Mouse (Mus musculus) heart, postnatal 0 days (tissue): ENCODE results near the gene Ranbp6. TPM values are rescaled to one million over a fixed set of nuclear protein-coding genes. Genes with fewer than 3 reads are reported as not detected.

Experiments used
- ATAC-seq: fragments of 200-750 bp; cut with Nextera tagmentation; 2 replicates; pipeline ENCODE4 v1.8.0; 2017; ENCODE audit warnings: low read depth, moderate number of reproducible peaks, moderate library complexity; ENCODE audit not compliant: insufficient read depth
- DNase-seq: peaks from one replicate; pipeline ENCODE4 v3.0.0-alpha.2; 2016; ENCODE audit warnings: low spot score
- H3K27ac ChIP-seq: fragments of 300-500 bp; sonication (generic); 2 replicates; pipeline ENCODE4 v1.5.1; 2014; ENCODE audit warnings: low read depth, mild to moderate bottlenecking
- H3K27me3 ChIP-seq: fragments of 300-500 bp; sonication (generic); 2 replicates; pipeline ENCODE4 v1.6.1; 2014; ENCODE audit warnings: low read length, mixed read lengths; ENCODE audit not compliant: control insufficient read depth, insufficient read depth
- H3K36me3 ChIP-seq: fragments of 300-500 bp; sonication (generic); replicated peaks from 2 replicates; pipeline ENCODE4 v1.6.1; 2014; ENCODE audit warnings: low read length, mixed read lengths; ENCODE audit not compliant: control insufficient read depth, insufficient read depth
- H3K4me1 ChIP-seq: fragments of 300-500 bp; sonication (generic); 2 replicates; pipeline ENCODE4 v1.6.1; 2014; ENCODE audit warnings: antibody characterized with exemption; ENCODE audit not compliant: control insufficient read depth, insufficient read depth
- H3K4me2 ChIP-seq: fragments of 300-500 bp; sonication (generic); 2 replicates; pipeline ENCODE4 v1.6.1; 2014; ENCODE audit warnings: low read depth, mild to moderate bottlenecking, low read length, moderate library complexity
- H3K4me3 ChIP-seq: fragments of 300-500 bp; sonication (generic); 2 replicates; pipeline ENCODE4 v1.5.1; 2014; ENCODE audit warnings: low read depth, low read length
- H3K9ac ChIP-seq: fragments of 300-500 bp; sonication (generic); replicated peaks from 2 replicates; pipeline ENCODE4 v1.6.1; 2014; ENCODE audit warnings: low read depth, low read length, mixed read lengths
- H3K9me3 ChIP-seq: fragments of 300-500 bp; sonication (generic); replicated peaks from 2 replicates; pipeline ENCODE4 v1.6.1; 2016; ENCODE audit warnings: low read length; ENCODE audit not compliant: control insufficient read depth
- CTCF ChIP-seq: IDR thresholded peaks from 2 replicates; pipeline ENCODE4 v1.5.1; 2016; ENCODE audit warnings: antibody characterized with exemption, control low read depth, low read depth
- EP300 ChIP-seq: IDR thresholded peaks from 2 replicates; pipeline ENCODE4 v1.6.1; 2016; ENCODE audit warnings: antibody characterized with exemption, low read depth
- WGBS: fragments of 180-500 bp; shearing (Covaris S2); extraction: QIAGEN DNeasy Blood & Tissue Kit; methylation state at CpG from one replicate; pipeline ENCODE4 v1.1.7; 2014; 5-methylcytosine and 5-hydroxymethylcytosine counted together
- polyA plus RNA-seq: library from polyadenylated mRNA; unstranded; fragments of >200 nt; fragmentation: Nextera tagmentation; extraction: Ambion mirVana; gene quantifications from 2 replicates; pipeline ENCODE4 v1.2.1, GENCODE M21; 2015
- total RNA-seq: library from RNA; depleted of rRNA; stranded (reverse); fragments of >200 nt; gene quantifications from 2 replicates; pipeline ENCODE4 v1.2.3, GENCODE M21; 2014; ENCODE audit warnings: low replicate concordance

The Ranbp6 gene
- total and polyA plus RNA-seq, 2 experiments from 2014 or later, result 10.8 to 13.4 TPM

GRCm38 (mm10) chr19:29838636-29839135 lies 25.9 kb upstream of the Ranbp6 start:
- 63% methylated on average over 3 of the region's 3 CpGs for WGBS
- DNase-seq, result no peak
- Histone ChIP-seq H3K27me3 (no peaks in the 10 kb centered on the region), H3K27ac (no peak overlapping the region), H3K9me3 (no peaks in the 10 kb centered on the region), H3K4me3 (no peak overlapping the region), H3K36me3 (no peaks in the 10 kb centered on the region), H3K4me2 (no peak overlapping the region), H3K9ac (no peak overlapping the region), H3K4me1 (no peaks in the 10 kb centered on the region)
- TF ChIP-seq EP300, result no peak
- no peak for TF ChIP-seq CTCF
- no peak for ATAC-seq

- ATAC-seq (no peak), DNase-seq (no peak)
- H3K4me3 ChIP-seq, result no peak overlapping the region
- no peak overlapping the region for H3K27ac ChIP-seq
- no peaks in the 10 kb centered on the region for H3K9me3 ChIP-seq
- 76% methylated on average over 1 of the region's 1 CpGs for WGBS
- no peaks in the 10 kb centered on the region for H3K4me1 ChIP-seq
- TF ChIP-seq EP300, result no peak
- TF ChIP-seq CTCF, result no peak
- H3K27me3 ChIP-seq, result no peaks in the 10 kb centered on the region
- H3K36me3 ChIP-seq, result no peaks in the 10 kb centered on the region
- H3K9ac ChIP-seq, result no peak overlapping the region
- H3K4me2 ChIP-seq, result no peak overlapping the region
Observed at GRCm38 (mm10) chr19:29838171-29838570, 25.4 kb upstream of the Ranbp6 start.

GRCm38 (mm10) chr19:29835364-29836034 lies 22.7 kb upstream of the Ranbp6 start:
- TF ChIP-seq EP300, result no peak
- TF ChIP-seq CTCF, result no peak
- ATAC-seq (no peak), DNase-seq (peak; percentile 6)

GRCm38 (mm10) chr19:29830911-29831310 lies 18.1 kb upstream of the Ranbp6 start:
- H3K9ac ChIP-seq, result no peak overlapping the region
- ATAC-seq (no peak), DNase-seq (no peak)
- no peaks in the 10 kb centered on the region for H3K27me3 ChIP-seq
- H3K4me1 ChIP-seq, result no peaks in the 10 kb centered on the region
- no peak overlapping the region for H3K27ac ChIP-seq
- WGBS, result 68% methylated on average over 2 of the region's 2 CpGs
- H3K4me3 ChIP-seq, result no peak overlapping the region
- TF ChIP-seq CTCF (no peak), EP300 (no peak)
- H3K9me3 ChIP-seq, result no peaks in the 10 kb centered on the region
- no peaks in the 10 kb centered on the region for H3K36me3 ChIP-seq
- H3K4me2 ChIP-seq, result no peak overlapping the region

More at GRCm38 (mm10) chr19:29835364-29836034, 22.7 kb upstream of the Ranbp6 start:
- H3K9ac ChIP-seq, result no peak overlapping the region
- H3K4me2 ChIP-seq, result no peak overlapping the region
- WGBS, result 52% methylated on average over 3 of the region's 3 CpGs
- no peak overlapping the region for H3K4me3 ChIP-seq
- H3K27ac ChIP-seq, result no peak overlapping the region
- no peaks in the 10 kb centered on the region for H3K9me3 ChIP-seq
- H3K36me3 ChIP-seq, result no peaks in the 10 kb centered on the region
- H3K27me3 ChIP-seq, result no peaks in the 10 kb centered on the region
- no peaks in the 10 kb centered on the region for H3K4me1 ChIP-seq

- H3K4me3 ChIP-seq, result no peak overlapping the region
- DNase-seq, result no peak
- WGBS, result 67% methylated on average over 5 of the region's 5 CpGs
- TF ChIP-seq EP300 (no peak), CTCF (no peak)
- H3K9me3 ChIP-seq, result no peaks in the 10 kb centered on the region
- no peaks in the 10 kb centered on the region for H3K27me3 ChIP-seq
- ATAC-seq, result no peak
- H3K9ac ChIP-seq, result no peak overlapping the region
- H3K27ac ChIP-seq, result no peak overlapping the region
- H3K4me1 ChIP-seq, result no peaks in the 10 kb centered on the region
- H3K36me3 ChIP-seq, result no peaks in the 10 kb centered on the region
- H3K4me2 ChIP-seq, result no peak overlapping the region
Observed at GRCm38 (mm10) chr19:29828558-29828957, 15.8 kb upstream of the Ranbp6 start.

- H3K36me3 ChIP-seq, result no peaks in the 10 kb centered on the region
- TF ChIP-seq EP300, result no peak
- peak; percentile 86 for TF ChIP-seq CTCF
- no peak overlapping the region for H3K4me3 ChIP-seq
- no peaks in the 10 kb centered on the region for H3K4me1 ChIP-seq
- H3K27ac ChIP-seq, result no peak overlapping the region
- no peak overlapping the region for H3K9ac ChIP-seq
- H3K9me3 ChIP-seq, result no peaks in the 10 kb centered on the region
- 58% methylated on average over 1 of the region's 1 CpGs for WGBS
- H3K4me2 ChIP-seq, result no peak overlapping the region
- DNase-seq (peak; percentile 33), ATAC-seq (peak; percentile 74; the same call in 1 of the 2 replicates)
- H3K27me3 ChIP-seq, result no peaks in the 10 kb centered on the region
Observed at GRCm38 (mm10) chr19:29826686-29827085, 13.9 kb upstream of the Ranbp6 start.
